Mouse (Mus musculus): ENCODE measurements around the gene Rai14. TPM values are rescaled to one million over a fixed set of nuclear protein-coding genes. Genes with fewer than 3 reads are reported as not detected.

The Rai14 gene
- polyA plus RNA-seq, 1 experiment, result 27.4 TPM

- Histone ChIP-seq H3K79me2 (ENCODE audit: control insufficient read depth, insufficient read depth) (no peaks in the 10 kb centered on the region), H3K4me3 (no peak overlapping the region), H3ac (ENCODE audit: control insufficient read depth, insufficient read length) (no peak overlapping the region), H3K27me3 (ENCODE audit: control insufficient read depth, insufficient read depth, insufficient read length) (no peaks in the 10 kb centered on the region), H3K36me3 (ENCODE audit: control insufficient read depth, insufficient read depth) (no peaks in the 10 kb centered on the region), H3K4me2 (ENCODE audit: low read depth) (no peak overlapping the region)
- TF ChIP-seq REST (IDR thresholded peaks at IDR 0.05; ENCODE audit: insufficient read depth, insufficient read length) (no peak), POLR2A (IDR thresholded peaks at IDR 0.05; ENCODE audit: insufficient read length, low read depth) (no peak), USF1 (IDR thresholded peaks at IDR 0.05; ENCODE audit: low read depth) (no peak), CEBPB (IDR thresholded peaks at IDR 0.05; ENCODE audit: insufficient read depth, poor library complexity, severe bottlenecking) (no peak), TCF3 (IDR thresholded peaks at IDR 0.05; ENCODE audit: insufficient read length, low read depth) (no peak), E2F4 (IDR thresholded peaks at IDR 0.05; ENCODE audit: insufficient read depth) (no peak), POLR2AphosphoS2 (IDR thresholded peaks at IDR 0.05; ENCODE audit: insufficient read length, low read depth) (no peak), MAX (IDR thresholded peaks at IDR 0.05; ENCODE audit: low read depth) (no peak)
Measured at GRCm38 (mm10) chr15:10726272-10726671, 11.8 kb upstream of the Rai14 start.

GRCm38 (mm10) chr15:10724857-10725256 lies 10.4 kb upstream of the Rai14 start:
- Histone ChIP-seq H3K79me2 (ENCODE audit: control insufficient read depth, insufficient read depth) (no peaks in the 10 kb centered on the region), H3K27me3 (ENCODE audit: control insufficient read depth, insufficient read depth, insufficient read length) (no peaks in the 10 kb centered on the region), H3K4me3 (no peak overlapping the region), H3K4me2 (ENCODE audit: low read depth) (no peak overlapping the region), H3K36me3 (ENCODE audit: control insufficient read depth, insufficient read depth) (no peaks in the 10 kb centered on the region), H3ac (ENCODE audit: control insufficient read depth, insufficient read length) (no peak overlapping the region)
- TF ChIP-seq REST (IDR thresholded peaks at IDR 0.05; ENCODE audit: insufficient read depth, insufficient read length), result no peak

GRCm38 (mm10) chr15:10723507-10723906 lies 9.1 kb upstream of the Rai14 start:
- no peaks in the 10 kb centered on the region for H3K27me3 ChIP-seq (ENCODE audit: control insufficient read depth, insufficient read depth, insufficient read length)
- TF ChIP-seq TCF12 (IDR thresholded peaks at IDR 0.05; ENCODE audit: insufficient read depth, poor library complexity, severe bottlenecking) (no peak), TCF3 (IDR thresholded peaks at IDR 0.05; ENCODE audit: insufficient read length, low read depth) (no peak), MYOG (IDR thresholded peaks at IDR 0.05; ENCODE audit: control insufficient read depth in 1 of 3, insufficient read depth in 1 of 3, insufficient read length in 2 of 3, low read depth in 2 of 3) (no peak), REST (IDR thresholded peaks at IDR 0.05; ENCODE audit: insufficient read depth, insufficient read length) (no peak), POLR2AphosphoS2 (IDR thresholded peaks at IDR 0.05; ENCODE audit: insufficient read length, low read depth) (no peak), SRF (IDR thresholded peaks at IDR 0.05; ENCODE audit: control insufficient read depth, insufficient read length, low read depth) (no peak), E2F4 (IDR thresholded peaks at IDR 0.05; ENCODE audit: insufficient read depth) (no peak), CEBPB (IDR thresholded peaks at IDR 0.05; ENCODE audit: insufficient read depth, poor library complexity, severe bottlenecking) (no peak), USF1 (IDR thresholded peaks at IDR 0.05; ENCODE audit: low read depth) (no peak), MYOD1 (IDR thresholded peaks at IDR 0.05; ENCODE audit: control insufficient read depth in 1 of 3, insufficient read length in 2 of 3, low read depth in 2 of 3) (no peak), MAX (IDR thresholded peaks at IDR 0.05; ENCODE audit: low read depth) (no peak), POLR2A (IDR thresholded peaks at IDR 0.05; ENCODE audit: insufficient read length, low read depth) (no peak)
- H3ac ChIP-seq (ENCODE audit: control insufficient read depth, insufficient read length), result no peak overlapping the region
- no peak overlapping the region for H3K4me2 ChIP-seq (ENCODE audit: low read depth)
- no peaks in the 10 kb centered on the region for H3K79me2 ChIP-seq (ENCODE audit: control insufficient read depth, insufficient read depth)
- H3K36me3 ChIP-seq (ENCODE audit: control insufficient read depth, insufficient read depth), result no peaks in the 10 kb centered on the region
- no peak overlapping the region for H3K4me3 ChIP-seq

- Histone ChIP-seq H3K4me2 (ENCODE audit: low read depth) (no peak overlapping the region), H3K36me3 (ENCODE audit: control insufficient read depth, insufficient read depth) (no peaks in the 10 kb centered on the region), H3ac (ENCODE audit: control insufficient read depth, insufficient read length) (no peak overlapping the region), H3K27me3 (ENCODE audit: control insufficient read depth, insufficient read depth, insufficient read length) (no peaks in the 10 kb centered on the region), H3K4me3 (no peak overlapping the region), H3K79me2 (ENCODE audit: control insufficient read depth, insufficient read depth) (no peaks in the 10 kb centered on the region)
- TF ChIP-seq MYOG (IDR thresholded peaks at IDR 0.05; ENCODE audit: control insufficient read depth in 1 of 3, insufficient read depth in 1 of 3, insufficient read length in 2 of 3, low read depth in 2 of 3) (no peak), MAX (IDR thresholded peaks at IDR 0.05; ENCODE audit: low read depth) (no peak), CEBPB (IDR thresholded peaks at IDR 0.05; ENCODE audit: insufficient read depth, poor library complexity, severe bottlenecking) (no peak)
Measured at GRCm38 (mm10) chr15:10722629-10723339, 8.4 kb upstream of the Rai14 start.

GRCm38 (mm10) chr15:10721259-10721781 lies 6.9 kb upstream of the Rai14 start:
- Histone ChIP-seq H3K27me3 (ENCODE audit: control insufficient read depth, insufficient read depth, insufficient read length) (no peaks in the 10 kb centered on the region), H3K4me2 (ENCODE audit: low read depth) (no peak overlapping the region), H3K79me2 (ENCODE audit: control insufficient read depth, insufficient read depth) (no peaks in the 10 kb centered on the region), H3K36me3 (ENCODE audit: control insufficient read depth, insufficient read depth) (no peaks in the 10 kb centered on the region), H3K4me3 (no peak overlapping the region), H3ac (ENCODE audit: control insufficient read depth, insufficient read length) (no peak overlapping the region)
- no peak for TF ChIP-seq E2F4 (IDR thresholded peaks at IDR 0.05; ENCODE audit: insufficient read depth)
- TF ChIP-seq SRF (IDR thresholded peaks at IDR 0.05; ENCODE audit: control insufficient read depth, insufficient read length, low read depth), result no peak
- TF ChIP-seq POLR2AphosphoS2 (IDR thresholded peaks at IDR 0.05; ENCODE audit: insufficient read length, low read depth), result no peak
- no peak for TF ChIP-seq REST (IDR thresholded peaks at IDR 0.05; ENCODE audit: insufficient read depth, insufficient read length)
- no peak for TF ChIP-seq TCF3 (IDR thresholded peaks at IDR 0.05; ENCODE audit: insufficient read length, low read depth)
- no peak for TF ChIP-seq TCF12 (IDR thresholded peaks at IDR 0.05; ENCODE audit: insufficient read depth, poor library complexity, severe bottlenecking)
- TF ChIP-seq MYOD1 (IDR thresholded peaks at IDR 0.05; ENCODE audit: control insufficient read depth in 1 of 3, insufficient read length in 2 of 3, low read depth in 2 of 3), result no peak
- no peak for TF ChIP-seq USF1 (IDR thresholded peaks at IDR 0.05; ENCODE audit: low read depth)
- no peak for TF ChIP-seq POLR2A (IDR thresholded peaks at IDR 0.05; ENCODE audit: insufficient read length, low read depth)
